Mouse (Mus musculus) gastrocnemius, postnatal 14 days (tissue): ENCODE measurements around the gene Phldb1. TPM values are rescaled to one million over a fixed set of nuclear protein-coding genes. Genes with fewer than 3 reads are reported as not detected.

Experiments
- DNase-seq: peaks from one replicate; pipeline ENCODE4 v3.0.0; 2021; ENCODE audit warnings: mixed read lengths
- intact Hi-C: fragments of 180-260 bp; cut with DNase I; formaldehyde crosslinking; loops from one replicate; pipeline ENCODE4 v1.15.1; 2025; ENCODE audit warnings: low total_unique reads
- total RNA-seq, 2 experiments: library from RNA; stranded (reverse); gene quantifications; 2 replicates each; pipeline ENCODE4 v1.2.3; 2021

Phldb1 gene
- total RNA-seq, 2 experiments from 2014 or later = 43.8 to 47.6 TPM

DNA sequence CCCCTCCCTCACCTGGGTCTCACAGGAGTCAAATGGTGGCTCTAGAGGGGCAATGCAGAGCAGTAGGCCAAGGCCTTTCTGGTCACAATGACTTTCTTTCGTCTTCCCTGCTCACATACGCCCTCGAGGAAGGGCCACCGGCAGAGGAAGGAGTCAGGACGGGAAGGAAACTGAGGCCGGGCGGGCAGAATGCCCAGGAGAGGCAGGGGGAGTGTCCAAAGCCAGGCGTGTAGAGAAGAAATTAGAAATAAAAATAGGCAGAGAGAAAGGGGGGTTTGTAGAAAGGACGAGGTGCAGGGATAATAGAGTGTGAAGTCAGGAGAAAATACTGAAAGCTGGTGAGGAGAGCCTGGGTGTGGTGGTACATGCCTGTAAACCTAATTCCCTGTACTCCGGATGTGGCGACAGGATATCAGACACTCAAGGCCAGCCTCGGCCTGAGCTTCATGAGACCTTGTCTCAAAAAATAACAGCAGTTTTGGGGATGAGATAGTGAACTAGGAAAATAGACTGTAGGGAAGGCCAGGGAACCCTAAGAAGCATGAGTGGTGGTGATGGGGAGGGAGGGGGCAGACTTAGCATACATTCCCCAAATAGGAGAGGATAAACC, 2.0 kb downstream of the Phldb1 start:
- intact Hi-C loops = no loop called here
- peak; percentile 26 for DNase-seq

DNA sequence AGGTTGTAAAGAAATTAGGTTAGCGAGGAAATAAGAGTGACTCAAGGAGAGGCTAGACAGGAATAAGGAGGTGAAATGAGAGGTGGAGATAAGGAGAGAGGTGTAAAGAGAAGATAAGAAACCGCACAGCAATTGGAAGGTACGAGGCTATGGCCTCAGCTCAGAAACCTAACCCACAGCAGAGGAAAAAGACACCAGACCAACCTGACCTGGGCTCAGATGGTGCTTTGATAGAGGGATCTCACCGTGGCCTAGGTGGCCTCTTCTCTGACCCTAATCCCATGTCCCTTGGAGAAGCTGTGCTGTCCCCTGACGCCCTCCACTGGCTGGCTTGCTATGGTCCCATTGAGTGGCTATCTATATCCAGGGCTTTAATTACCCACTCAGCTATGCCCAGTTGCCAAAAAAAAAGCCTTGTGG, 2.9 kb downstream of the Phldb1 start:
- intact Hi-C loops = no loop called here

DNA sequence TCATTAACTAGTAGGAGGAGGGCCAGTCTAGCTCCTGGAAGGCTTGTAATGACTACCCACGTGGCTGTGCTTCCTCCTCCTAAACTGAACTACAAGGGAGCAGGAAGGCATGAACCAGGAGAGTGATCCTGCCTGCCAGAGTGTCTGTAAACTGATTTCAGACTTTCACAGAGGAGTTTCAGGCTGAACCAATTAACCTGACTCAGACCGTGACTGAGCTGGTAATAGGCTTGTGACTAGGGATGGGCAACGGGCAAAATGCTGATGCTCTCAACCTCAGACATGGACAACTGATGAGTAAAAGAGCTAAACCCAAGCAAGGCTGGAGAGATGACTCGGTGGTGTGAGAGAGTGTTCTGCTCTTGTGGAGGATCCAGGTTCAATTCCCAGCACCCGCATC, 7.6 kb downstream of the Phldb1 start:
- intact Hi-C loops = no loop called here
- DNase-seq = no peak

More for the DNA sequence above, 2.9 kb downstream of the Phldb1 start:
- no peak for DNase-seq

DNA sequence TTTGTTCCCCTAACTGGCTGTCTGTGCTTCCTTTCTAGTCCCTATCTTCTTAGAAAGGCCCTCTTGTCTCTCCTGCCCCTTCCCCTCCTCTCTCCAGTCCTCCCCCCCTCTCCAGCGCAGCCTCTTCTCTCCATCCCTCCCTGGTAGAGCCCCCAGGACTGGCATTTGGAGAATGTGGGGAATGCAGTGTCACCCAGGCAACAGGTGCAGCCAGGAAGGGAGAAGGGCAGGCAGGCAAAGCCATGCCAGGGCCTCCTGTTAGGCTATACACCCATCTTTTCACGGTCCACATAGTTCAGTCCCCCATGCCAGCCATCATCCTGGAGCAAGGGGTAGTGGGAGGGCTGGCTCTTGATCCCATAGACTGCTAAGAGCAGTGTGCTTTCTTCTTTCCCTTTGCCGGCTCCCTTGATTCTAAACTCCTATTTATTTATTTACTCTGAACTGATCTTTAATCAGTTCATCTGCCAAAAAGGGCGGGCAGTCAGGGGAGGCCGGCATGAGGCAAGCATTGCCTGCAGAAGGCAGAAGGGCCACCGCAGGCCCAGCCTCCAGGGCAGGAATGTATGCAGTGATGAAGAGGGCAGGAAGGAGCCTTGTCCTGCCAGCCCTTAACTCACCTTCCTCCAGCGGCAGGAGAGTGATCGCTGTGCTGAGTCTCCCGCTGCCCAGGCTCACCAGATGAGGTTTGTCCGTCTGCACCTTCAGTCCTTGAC, 8.4 kb downstream of the Phldb1 start:
- no peak for DNase-seq

DNA sequence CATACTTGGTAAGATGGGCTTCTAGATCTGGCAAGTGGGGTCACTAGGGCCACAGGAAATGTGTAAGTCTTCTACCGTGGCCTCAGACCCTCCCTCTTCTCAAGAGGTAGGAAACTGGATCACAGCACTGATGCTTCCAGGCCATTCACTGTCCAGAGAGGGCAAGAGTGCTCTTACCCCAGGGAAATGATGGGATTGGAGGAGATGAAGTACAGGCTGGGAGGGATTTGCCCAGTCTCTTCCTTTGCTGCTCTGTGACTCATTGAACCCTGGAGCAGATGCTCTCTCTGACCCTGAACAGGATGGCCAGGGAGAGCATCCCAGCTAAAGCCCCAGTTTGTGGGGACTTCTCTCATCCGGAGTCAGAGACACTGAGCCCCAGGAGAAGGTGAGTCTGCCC, 10.3 kb downstream of the Phldb1 start:
- no peak for DNase-seq
- intact Hi-C loops = no loop called here

More for the DNA sequence above, 8.4 kb downstream of the Phldb1 start:
- intact Hi-C loops = no loop called here

GRCm38 (mm10) chr9:44724223-44724622, 10.8 kb downstream of the Phldb1 start:
- intact Hi-C loops = no loop called here
- peak; percentile 76 for DNase-seq

DNA sequence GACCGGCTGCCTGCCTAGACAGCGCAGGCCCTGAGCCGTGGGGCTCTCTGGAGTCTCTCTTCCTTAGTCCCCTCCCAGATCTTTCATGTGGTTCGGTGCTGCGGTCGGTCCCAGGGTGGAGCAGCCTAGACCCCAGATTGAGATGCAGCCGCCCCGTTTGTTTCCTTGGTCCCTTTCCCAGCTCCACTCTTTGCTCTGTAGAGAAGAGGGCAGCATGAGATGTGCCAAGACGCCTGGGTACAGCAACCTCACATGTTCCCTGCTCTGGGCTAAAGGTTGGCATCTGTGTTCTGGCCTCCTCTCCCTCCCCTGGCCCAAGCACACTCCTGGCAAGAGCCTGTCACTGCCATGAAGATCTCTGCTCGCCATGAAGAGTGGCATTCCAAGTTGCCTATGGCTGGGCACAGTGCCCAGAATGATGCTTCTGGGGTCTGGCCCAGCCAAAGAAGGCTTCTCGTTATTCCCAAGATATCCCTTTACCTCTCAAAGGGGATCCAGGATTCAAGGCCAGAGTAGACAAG, 11.4 kb downstream of the Phldb1 start:
- no peak for DNase-seq
- intact Hi-C loops = no loop called here

DNA sequence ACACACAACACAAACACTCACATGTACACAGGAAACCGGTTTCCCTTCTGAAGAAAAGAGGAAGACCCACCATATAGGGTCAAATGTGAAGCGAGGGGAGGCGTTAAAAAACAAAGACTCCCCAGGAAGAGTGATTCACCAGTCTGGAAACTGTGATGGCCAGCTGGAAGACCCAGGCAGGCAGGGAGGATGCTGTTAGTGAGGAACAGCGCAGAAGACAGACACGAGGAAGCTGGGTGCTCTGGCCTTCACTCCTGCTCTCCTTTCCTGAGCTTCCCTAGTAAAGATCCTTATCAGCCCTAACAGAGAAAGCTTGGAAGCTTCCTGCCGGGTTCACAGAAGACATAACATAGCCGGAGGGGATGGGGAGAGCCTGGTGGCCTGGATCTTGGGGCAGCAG, 12.0 kb downstream of the Phldb1 start:
- intact Hi-C loops = no loop called here
- DNase-seq = no peak

DNA sequence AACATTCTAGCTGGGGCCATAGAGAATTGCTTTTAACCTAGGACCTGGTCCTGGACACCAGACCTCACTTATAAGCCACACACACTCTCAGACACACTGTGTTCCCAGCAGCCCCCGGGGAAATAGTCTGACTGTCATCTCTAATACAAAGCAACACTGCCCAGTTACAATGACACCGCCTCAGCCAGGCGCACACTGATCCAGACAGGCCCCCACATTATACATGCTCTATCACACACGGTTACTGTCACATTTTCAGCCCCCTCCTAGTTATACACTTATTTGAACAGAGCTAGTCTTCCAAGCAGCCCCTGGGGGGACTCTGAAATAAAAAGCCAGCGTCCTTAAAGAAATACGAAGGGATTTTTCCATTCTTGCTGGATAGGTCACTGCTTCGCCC, 12.4 kb downstream of the Phldb1 start:
- peak; percentile 5 for DNase-seq
- intact Hi-C loops = no loop called here

DNA sequence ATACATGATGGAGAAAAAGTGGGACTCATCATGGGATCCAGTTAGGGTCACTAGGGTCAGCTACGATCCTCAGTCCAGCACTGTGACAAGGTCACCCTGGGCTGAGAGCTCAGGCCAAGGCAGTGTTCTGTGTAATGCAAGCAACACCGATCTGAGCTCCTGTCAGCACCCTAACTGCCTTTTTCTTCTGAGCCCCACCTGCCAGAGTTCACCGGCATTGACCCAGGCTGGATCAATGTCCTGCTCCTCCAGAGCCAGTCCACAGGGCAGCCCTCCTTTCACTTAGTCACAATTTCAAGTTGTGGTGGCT, 13.2 kb downstream of the Phldb1 start:
- intact Hi-C loops = no loop called here
- DNase-seq = no peak

GRCm38 (mm10) chr9:44721154-44721876, 13.7 kb downstream of the Phldb1 start:
- peak; percentile 93 for DNase-seq
- intact Hi-C loops = no loop called here

DNA sequence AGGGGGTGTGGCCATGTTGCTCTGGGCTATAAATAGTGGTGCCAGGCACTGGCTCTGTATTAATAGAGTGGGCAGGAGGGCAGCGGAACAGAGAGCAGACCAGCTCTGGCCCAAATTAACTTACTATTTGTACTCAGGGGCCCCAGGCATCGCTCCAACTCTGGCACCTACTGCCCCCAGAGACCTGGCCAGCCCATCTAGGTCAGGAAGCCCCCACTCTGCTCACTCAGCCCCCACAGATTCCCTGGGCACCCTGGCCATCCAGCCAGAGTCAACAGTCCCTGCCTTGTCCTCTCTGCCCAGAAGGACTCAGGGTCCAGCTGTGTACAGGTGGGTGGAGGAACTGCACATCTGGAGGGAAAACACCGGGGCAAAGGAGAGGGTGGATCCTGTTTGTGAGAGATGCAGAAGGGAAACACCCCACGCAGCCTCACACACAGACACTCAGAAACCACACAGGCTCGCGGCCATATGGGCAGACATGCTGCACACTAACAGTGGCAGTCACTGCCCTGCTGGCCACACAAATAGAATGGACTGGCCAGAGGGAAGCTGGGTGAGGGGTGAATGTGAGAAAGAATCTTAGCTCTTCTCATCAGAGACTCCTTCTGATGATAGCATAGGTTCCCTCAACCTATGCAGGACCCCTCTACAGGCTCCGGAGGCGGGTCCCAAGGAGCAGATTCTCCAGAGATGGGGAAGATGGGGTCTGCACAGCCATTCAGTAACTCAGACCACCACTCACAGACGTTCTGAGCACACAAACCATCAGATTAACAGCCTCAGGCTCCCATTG, 14.4 kb downstream of the Phldb1 start:
- no peak for DNase-seq
- intact Hi-C loops = no loop called here

GRCm38 (mm10) chr9:44719632-44720357, 15.2 kb downstream of the Phldb1 start:
- intact Hi-C loops = no loop called here
- DNase-seq = no peak

DNA sequence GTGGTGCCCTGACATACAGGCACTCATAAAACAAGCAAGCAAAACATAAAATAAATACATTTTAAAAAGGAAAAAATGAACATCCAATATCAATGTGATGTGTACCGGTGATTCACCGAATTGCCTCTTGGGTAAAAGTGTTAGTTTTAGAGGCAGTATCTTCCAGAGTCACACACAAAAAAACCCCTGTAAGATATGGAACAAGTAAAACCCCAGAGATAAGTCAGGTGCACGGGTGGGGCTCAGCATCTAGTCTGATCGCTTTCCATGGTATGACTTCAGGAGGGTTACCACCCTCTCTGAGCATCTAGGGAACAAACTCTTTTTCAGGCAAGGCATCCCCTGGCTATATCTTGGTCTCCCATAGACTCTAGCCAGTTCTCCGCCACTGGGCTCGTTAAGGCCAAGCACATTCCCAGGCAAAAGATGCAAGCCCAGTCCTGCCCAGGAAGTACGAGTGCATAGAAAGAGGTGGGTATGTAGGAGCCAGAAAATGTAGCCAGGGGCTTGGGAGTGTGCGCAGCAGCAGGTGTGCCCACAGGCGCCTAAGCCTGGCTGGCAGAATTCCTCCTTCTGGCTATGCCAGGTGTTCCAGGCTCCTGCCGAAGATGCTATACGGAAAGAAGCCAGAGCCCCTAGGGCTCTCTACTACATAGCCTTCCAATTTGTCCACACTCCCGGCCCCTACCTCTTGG, 15.9 kb downstream of the Phldb1 start:
- intact Hi-C loops = no loop called here
- no peak for DNase-seq

DNA sequence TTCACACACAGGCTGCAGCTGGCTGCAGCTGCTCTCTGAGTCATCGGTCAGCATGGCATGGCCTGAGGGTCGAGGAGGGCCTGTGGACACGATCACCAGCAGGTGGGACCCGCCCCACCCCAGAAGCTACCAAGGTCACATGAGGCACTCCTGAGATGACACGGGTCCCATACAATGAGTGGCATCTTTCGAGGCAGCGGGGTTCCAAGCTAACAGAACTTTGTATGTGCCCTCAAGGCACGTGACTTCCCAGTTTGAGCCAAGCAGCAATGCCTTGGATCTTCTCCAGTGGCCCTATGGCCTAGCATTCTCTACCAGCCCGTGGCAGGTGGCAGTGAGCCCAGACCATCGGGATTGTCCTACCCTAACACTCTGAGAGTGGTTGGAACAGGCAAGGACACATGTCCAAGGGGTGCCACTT, 17.2 kb downstream of the Phldb1 start:
- intact Hi-C loops = no loop called here
- no peak for DNase-seq

DNA sequence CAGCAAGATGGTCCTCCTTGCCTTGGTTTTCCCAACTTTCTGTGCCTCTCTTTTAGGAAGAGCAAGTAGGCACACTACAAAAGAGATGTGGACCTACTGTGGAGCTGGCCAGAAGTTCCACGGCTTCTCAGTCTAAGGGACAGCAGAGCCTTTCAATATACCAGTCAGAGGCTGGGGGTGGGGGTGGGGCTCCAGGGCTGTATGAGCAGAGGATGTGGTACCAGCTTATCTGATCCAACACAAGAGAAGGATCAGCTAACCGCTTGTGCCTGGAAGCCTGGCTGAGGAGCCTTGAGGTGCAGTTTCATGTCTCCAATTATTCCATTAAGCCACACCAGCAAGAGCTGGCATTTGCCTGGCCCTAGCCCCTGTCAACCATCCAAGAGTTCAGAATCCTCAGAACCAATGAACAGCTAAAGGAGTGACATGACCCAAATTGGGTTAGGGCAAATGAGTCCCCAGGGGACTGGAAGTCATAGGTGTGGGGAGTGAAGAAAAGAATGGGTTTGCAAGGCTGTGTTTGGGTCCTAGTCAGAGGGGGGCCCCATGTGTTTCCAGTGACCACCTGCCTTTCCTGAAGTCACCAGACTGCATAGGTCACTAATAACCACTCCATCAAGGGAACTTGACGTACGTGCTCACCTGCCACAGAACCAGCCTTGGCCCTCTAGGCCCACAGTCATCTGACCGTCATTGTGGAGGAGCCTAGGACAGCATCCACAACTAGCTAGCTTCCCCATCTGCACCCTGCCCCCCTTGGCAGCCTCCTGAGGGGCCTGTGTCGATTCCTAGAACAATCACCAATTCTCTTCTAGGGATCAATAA, 17.8 kb downstream of the Phldb1 start:
- intact Hi-C loops = no loop called here

DNA sequence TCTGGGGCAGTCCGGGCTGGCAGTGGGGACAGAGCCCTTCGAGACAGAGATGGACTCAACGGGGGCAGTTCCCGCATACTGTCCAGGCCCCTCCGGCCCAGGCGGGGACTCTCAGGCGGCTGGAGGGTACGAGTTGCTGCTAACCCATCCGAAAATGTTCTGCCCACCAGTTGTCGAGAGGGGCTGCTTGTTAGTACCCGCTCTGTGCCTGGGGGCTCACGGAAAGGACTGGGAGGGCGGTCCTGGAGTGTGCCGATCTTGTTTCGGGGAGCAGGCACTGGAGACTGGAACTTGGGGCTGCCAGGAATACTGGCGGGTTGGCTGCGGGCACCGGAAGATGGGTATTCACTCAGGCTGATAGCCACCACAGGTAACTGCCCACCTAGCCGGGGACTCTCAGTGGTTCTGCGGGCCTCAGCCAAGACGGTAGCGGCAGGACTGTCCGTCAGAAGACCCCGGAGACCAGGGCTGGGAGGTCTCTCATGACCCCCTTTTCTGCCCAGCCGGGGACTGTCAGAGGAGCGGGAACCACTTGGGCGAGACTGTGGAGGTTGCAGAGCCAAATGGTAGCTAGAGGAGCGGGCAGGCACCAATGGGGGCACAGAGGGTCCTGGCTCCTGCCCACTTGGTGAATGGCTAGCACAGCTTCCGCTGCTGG, 19.2 kb downstream of the Phldb1 start:
- no peak for DNase-seq
- intact Hi-C loops = no loop called here

More for the DNA sequence above, 17.8 kb downstream of the Phldb1 start:
- no peak for DNase-seq
